12 mouse cellular contexts compared by ENCODE assay signal in the genomic region with DNA sequence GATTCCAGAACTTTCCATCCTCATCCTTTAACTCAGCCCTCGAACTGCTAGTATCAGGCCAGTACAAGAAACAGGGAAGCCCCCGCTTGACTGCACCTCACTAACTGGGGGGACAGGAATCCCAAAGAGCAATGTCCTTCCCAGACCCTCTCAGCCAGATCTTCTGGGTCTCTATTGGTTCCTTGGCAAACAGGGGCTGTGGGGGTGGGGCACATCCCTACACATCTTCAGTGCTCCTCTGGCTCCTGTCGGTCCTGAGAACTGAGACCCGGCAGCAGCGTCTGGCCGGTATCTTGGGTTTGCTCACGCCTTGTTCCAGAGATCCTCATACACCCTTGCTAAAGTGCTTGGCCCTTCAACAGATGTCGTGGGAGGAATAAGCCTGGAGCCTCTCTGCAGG. TPM values are rescaled to one million over a fixed set of nuclear protein-coding genes. Genes with fewer than 3 reads are reported as not detected.
DNase-seq lines count a peak whose midpoint lies in the region; ATAC-seq and TF ChIP-seq lines count a peak whose summit lies in the region.
"Had no signal": no experiment of that assay in that cellular context is flagged by ENCODE, and none has a peak within 500 bp of the region (broad histone marks: within the 10 kb centered on the region; RNA-seq: fewer than 3 reads in every experiment).

No protein-coding gene starts in this region.

- H3K36me3 ChIP-seq in heart, embryonic 10.5 days: no peaks in the 10 kb centered on the region
- no peaks in the 10 kb centered on the region for H3K36me3 ChIP-seq in lung, postnatal 0 days (ENCODE audit: insufficient read depth, low read length)
- H3K36me3 ChIP-seq in hindbrain, embryonic 14.5 days (replicated peaks; ENCODE audit: control insufficient read depth, insufficient read depth): no peaks in the 10 kb centered on the region
- H3K36me3 ChIP-seq in stomach, postnatal 0 days (ENCODE audit: control insufficient read depth, insufficient read depth, low read length): no peaks in the 10 kb centered on the region
- H3K36me3 ChIP-seq: liver, embryonic 15.5 days had no signal

- no peak overlapping the region for H3K4me2 ChIP-seq in lung, postnatal 0 days (replicated peaks; ENCODE audit: low read depth, low read length)
- no peak overlapping the region for H3K4me2 ChIP-seq in hindbrain, embryonic 14.5 days (replicated peaks)
- H3K4me2 ChIP-seq in stomach, postnatal 0 days (replicated peaks; ENCODE audit: low read depth): no peak overlapping the region
- H3K4me2 ChIP-seq: liver, embryonic 15.5 days had no signal

- peaks cover 70% of the 10 kb centered on the region for H3K4me1 ChIP-seq in heart, embryonic 10.5 days
- H3K4me1 ChIP-seq in lung, postnatal 0 days (ENCODE audit: insufficient read depth, low read depth, low read length): peaks cover 9% of the 10 kb centered on the region
- peaks cover 58% of the 10 kb centered on the region for H3K4me1 ChIP-seq in hindbrain, embryonic 14.5 days (replicated peaks; ENCODE audit: control insufficient read depth, insufficient read depth, low read length)
- peaks cover 7% of the 10 kb centered on the region for H3K4me1 ChIP-seq in stomach, postnatal 0 days (replicated peaks; ENCODE audit: control insufficient read depth, insufficient read depth)

- DNase-seq in heart, embryonic 10.5 days (ENCODE audit: low spot score): no peak
- no peak for DNase-seq in heart, adult 8-10 months (ENCODE audit: low spot score)
- DNase-seq in lung, postnatal 0 days (ENCODE audit: low spot score): no peak
- DNase-seq in lung, postnatal 14 days: no peak
- DNase-seq in hindbrain, embryonic 14.5 days (ENCODE audit: low spot score): no peak
- no peak for DNase-seq in stomach, postnatal 0 days (ENCODE audit: low spot score)
- no peak for DNase-seq in retina, embryonic 14.5 days (ENCODE audit: low spot score)
- no peak for DNase-seq in kidney, postnatal 10 days
- DNase-seq: adrenal gland, adult 8-10 months; kidney, adult 8-10 months had no signal

- H3K27ac ChIP-seq in heart, embryonic 10.5 days: peak overlapping the region; percentile 66
- H3K27ac ChIP-seq in lung, postnatal 0 days (ENCODE audit: low read length): peak overlapping the region; percentile 45
- H3K27ac ChIP-seq in hindbrain, embryonic 14.5 days: peak overlapping the region; percentile 74
- 0 out of 2 replicates have a peak overlapping the region, but pooled peaks have one; percentile 40 for H3K27ac ChIP-seq in stomach, postnatal 0 days (replicated peaks)
- H3K27ac ChIP-seq: liver, embryonic 15.5 days had no signal

- H3K9me3 ChIP-seq in heart, embryonic 10.5 days: no peaks in the 10 kb centered on the region
- no peaks in the 10 kb centered on the region for H3K9me3 ChIP-seq in lung, postnatal 0 days (ENCODE audit: low read length)
- no peaks in the 10 kb centered on the region for H3K9me3 ChIP-seq in hindbrain, embryonic 14.5 days (ENCODE audit: control insufficient read depth, low read length)
- no peaks in the 10 kb centered on the region for H3K9me3 ChIP-seq in stomach, postnatal 0 days (ENCODE audit: control insufficient read depth, low read length)
- H3K9me3 ChIP-seq: liver, embryonic 15.5 days had no signal

- peaks cover 6% of the 10 kb centered on the region; the same call in 1 of the 2 replicates for H3K27me3 ChIP-seq in heart, embryonic 10.5 days (ENCODE audit: insufficient read depth, poor library complexity, severe bottlenecking)
- no peaks in the 10 kb centered on the region for H3K27me3 ChIP-seq in lung, postnatal 0 days (replicated peaks; ENCODE audit: insufficient read depth, low read length)
- H3K27me3 ChIP-seq in hindbrain, embryonic 14.5 days (ENCODE audit: control insufficient read depth, insufficient read depth, low read length): no peaks in the 10 kb centered on the region
- no peaks in the 10 kb centered on the region for H3K27me3 ChIP-seq in stomach, postnatal 0 days (ENCODE audit: control insufficient read depth, insufficient read depth, low read length)
- H3K27me3 ChIP-seq: Patski had no signal

- TF ChIP-seq CTCF in lung, postnatal 0 days (IDR thresholded peaks at IDR 0.05): no peak
- no peak for TF ChIP-seq CTCF in stomach, postnatal 0 days (IDR thresholded peaks at IDR 0.05; ENCODE audit: low read depth)

- no peak overlapping the region for H3K4me3 ChIP-seq in heart, embryonic 10.5 days
- H3K4me3 ChIP-seq in lung, postnatal 0 days (ENCODE audit: low read depth, low read length): no peak overlapping the region
- H3K4me3 ChIP-seq in hindbrain, embryonic 14.5 days (replicated peaks; ENCODE audit: low read length): no peak overlapping the region
- H3K4me3 ChIP-seq in stomach, postnatal 0 days (ENCODE audit: low read depth, low read length): no peak overlapping the region
- H3K4me3 ChIP-seq: liver, embryonic 15.5 days had no signal

- H3K9ac ChIP-seq in lung, postnatal 0 days (replicated peaks; ENCODE audit: low read depth): no peak overlapping the region
- no peak overlapping the region for H3K9ac ChIP-seq in hindbrain, embryonic 14.5 days
- no peak overlapping the region for H3K9ac ChIP-seq in stomach, postnatal 0 days (ENCODE audit: low read length)
- H3K9ac ChIP-seq: liver, embryonic 15.5 days had no signal

- no peak for ATAC-seq in lung, postnatal 0 days
- no peak for ATAC-seq in hindbrain, embryonic 14.5 days (ENCODE audit: low FRiP score)
- no peak for ATAC-seq in stomach, postnatal 0 days (ENCODE audit: low FRiP score, low TSS enrichment)
- ATAC-seq: Patski had no signal

- no peak for TF ChIP-seq EP300 in lung, postnatal 0 days (IDR thresholded peaks at IDR 0.05)
- TF ChIP-seq EP300 in stomach, postnatal 0 days (optimal IDR thresholded peaks at IDR 0.05): no peak

- WGBS in heart, embryonic 10.5 days: 66% methylated on average over 8 of the region's 8 CpGs
- WGBS in lung, postnatal 0 days: 56% methylated on average over 8 of the region's 8 CpGs
- 71% methylated on average over 8 of the region's 8 CpGs for WGBS in hindbrain, embryonic 14.5 days
- 66% methylated on average over 8 of the region's 8 CpGs for WGBS in stomach, postnatal 0 days

RNA-seq across cellular contexts. Expression of gene Coro2b, which starts 10.0 kb away (rescaled TPM):
- 6.0 and 6.3 TPM in 2 replicates for polyA plus RNA-seq in heart, embryonic 10.5 days (2016; fragmentation: Nextera tagmentation; extraction: Ambion mirVana)
- 10 to 100 TPM in 2 of 4 experiments, 1 to 10 TPM in 2; 8.6 to 12.9 (median 10.1) TPM for total RNA-seq in heart, adult 8-10 months (2022)
- polyA plus RNA-seq in lung, postnatal 0 days (2015; fragmentation: Nextera tagmentation; extraction: Ambion mirVana): 13.9 and 15.8 TPM in 2 replicates
- 35.8 and 38.5 TPM in 2 replicates for polyA plus RNA-seq in hindbrain, embryonic 14.5 days (2014; fragmentation: Nextera tagmentation; extraction: Ambion mirVana)
- polyA plus RNA-seq in stomach, postnatal 0 days (2015; fragmentation: Nextera tagmentation; extraction: Ambion mirVana): 4.9 and 5.4 TPM in 2 replicates
